Mouse (Mus musculus) embryonic facial prominence, embryonic 12.5 days (tissue): ENCODE data around the gene Sucla2. TPM values are rescaled to one million over a fixed set of nuclear protein-coding genes. Genes with fewer than 3 reads are reported as not detected.
"Not testable (repeated sequence)": the region's sequence is repeated elsewhere in the genome, so short reads cannot be mapped to it uniquely, and the experiment has no call there.

ENCODE experiments used
- ATAC-seq: fragments of 200-750 bp; cut with Nextera tagmentation; 2 replicates; pipeline ENCODE4 v1.8.0; 2017; ENCODE audit not compliant: insufficient number of reproducible peaks, insufficient read depth, low FRiP score, low TSS enrichment
- H3K27ac ChIP-seq: fragments of 300-500 bp; sonication (generic); 2 replicates; pipeline ENCODE4 v1.5.1; 2016; ENCODE audit warnings: mild to moderate bottlenecking
- H3K27me3 ChIP-seq: fragments of 300-500 bp; sonication (generic); 2 replicates; pipeline ENCODE4 v1.6.1; 2016; ENCODE audit warnings: mild to moderate bottlenecking, moderate library complexity
- H3K36me3 ChIP-seq: fragments of 300-500 bp; sonication (generic); 2 replicates; pipeline ENCODE4 v1.6.1; 2016; ENCODE audit warnings: mild to moderate bottlenecking
- H3K4me1 ChIP-seq: fragments of 300-500 bp; sonication (generic); 2 replicates; pipeline ENCODE4 v1.6.1; 2016
- H3K4me2 ChIP-seq: fragments of 300-500 bp; sonication (generic); replicated peaks from 2 replicates; pipeline ENCODE4 v1.6.1; 2016; ENCODE audit warnings: mild to moderate bottlenecking, moderate library complexity
- H3K4me3 ChIP-seq: fragments of 300-500 bp; sonication (generic); 2 replicates; pipeline ENCODE4 v1.5.1; 2016; ENCODE audit warnings: mild to moderate bottlenecking
- H3K9ac ChIP-seq: fragments of 300-500 bp; sonication (generic); 2 replicates; pipeline ENCODE4 v1.6.1; 2016; ENCODE audit warnings: mild to moderate bottlenecking, moderate library complexity
- H3K9me3 ChIP-seq: fragments of 300-500 bp; sonication (generic); 2 replicates; pipeline ENCODE4 v1.6.1; 2016; ENCODE audit warnings: mild to moderate bottlenecking, moderate library complexity
- WGBS: fragments of 180-500 bp; shearing (Covaris S2); methylation state at CpG from one replicate; pipeline ENCODE4 v1.1.7; 2016; 5-methylcytosine and 5-hydroxymethylcytosine counted together
- polyA plus RNA-seq: library from polyadenylated mRNA; unstranded; fragments of >200 nt; fragmentation: Nextera tagmentation; extraction: Ambion mirVana; gene quantifications from 2 replicates; pipeline ENCODE4 v1.2.1, GENCODE M21; 2016

Gene Sucla2
- polyA plus RNA-seq, 1 experiment from 2014 or later = 107 TPM

- not testable (repeated sequence) for H3K27ac ChIP-seq, H3K4me2 ChIP-seq, H3K4me1 ChIP-seq, H3K27me3 ChIP-seq, H3K4me3 ChIP-seq, H3K9me3 ChIP-seq, H3K36me3 ChIP-seq, ATAC-seq, H3K9ac ChIP-seq
- 90% methylated on average over 4 of the region's 4 CpGs for WGBS
Observed at GRCm38 (mm10) chr14:73569831-73570230, 44.7 kb downstream of the Sucla2 start.

GRCm38 (mm10) chr14:73571143-73571542 is 46.0 kb downstream of the Sucla2 start:
- no peaks in the 10 kb centered on the region for H3K27me3 ChIP-seq
- H3K4me3 ChIP-seq = no peak overlapping the region
- H3K4me1 ChIP-seq = no peaks in the 10 kb centered on the region
- WGBS = 85% methylated on average over 4 of the region's 4 CpGs
- no peak overlapping the region for H3K4me2 ChIP-seq
- H3K9me3 ChIP-seq = no peaks in the 10 kb centered on the region
- no peak overlapping the region for H3K9ac ChIP-seq
- H3K27ac ChIP-seq = no peak overlapping the region
- peaks cover 12% of the 10 kb centered on the region; the same call in 1 of the 2 replicates for H3K36me3 ChIP-seq
- no peak for ATAC-seq

DNA sequence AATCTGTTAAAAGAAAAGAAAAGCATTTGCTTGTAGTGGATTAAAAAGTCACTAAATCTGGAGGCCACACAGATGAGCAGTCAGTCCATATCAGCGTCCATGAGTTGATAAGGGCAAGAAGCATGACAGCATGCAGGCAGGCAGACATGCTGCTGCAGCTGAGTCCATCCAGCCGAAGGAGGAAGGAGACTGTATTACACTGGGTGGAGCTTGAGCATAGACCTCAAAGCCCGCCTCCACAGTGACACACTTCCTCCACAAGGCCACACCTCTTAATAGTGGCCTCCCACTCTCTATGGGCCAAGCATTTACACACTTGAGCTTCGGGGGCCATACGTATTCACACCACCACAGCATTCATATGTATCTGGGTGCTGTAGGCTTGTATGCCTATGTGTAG is 48.9 kb downstream of the Sucla2 start:
- WGBS = 91% methylated on average over 5 of the region's 5 CpGs
- no peak for ATAC-seq
- no peaks in the 10 kb centered on the region for H3K27me3 ChIP-seq
- no peak overlapping the region for H3K4me3 ChIP-seq
- no peak overlapping the region for H3K27ac ChIP-seq
- no peak overlapping the region for H3K9ac ChIP-seq
- H3K36me3 ChIP-seq = peaks cover 20% of the 10 kb centered on the region; the same call in 1 of the 2 replicates
- H3K9me3 ChIP-seq = no peaks in the 10 kb centered on the region
- H3K4me2 ChIP-seq = no peak overlapping the region
- H3K4me1 ChIP-seq = no peaks in the 10 kb centered on the region

DNA sequence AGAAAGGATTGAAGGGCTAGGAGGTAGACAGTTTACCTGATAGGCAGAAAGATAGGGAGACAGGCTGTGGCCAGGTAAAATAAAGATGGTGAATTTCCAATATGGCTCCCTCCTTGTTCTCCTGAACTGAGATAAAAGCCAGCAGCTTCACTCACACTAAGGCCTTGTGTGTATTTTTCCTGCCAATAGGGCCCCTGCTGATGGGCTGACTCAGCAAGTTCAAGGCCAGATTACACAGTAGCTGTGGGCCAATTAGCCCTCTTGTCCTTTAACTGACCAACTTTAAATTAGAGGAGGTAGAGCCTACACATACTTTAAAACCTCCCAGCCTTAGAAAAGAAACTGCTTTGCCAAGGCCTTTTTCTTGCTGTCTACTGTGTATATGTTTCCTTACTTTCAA is 51.2 kb downstream of the Sucla2 start:
- Histone ChIP-seq H3K9ac (no peak overlapping the region), H3K4me3 (no peak overlapping the region), H3K36me3 (peaks cover 15% of the 10 kb centered on the region; the same call in 1 of the 2 replicates), H3K27me3 (no peaks in the 10 kb centered on the region), H3K4me2 (no peak overlapping the region), H3K9me3 (no peaks in the 10 kb centered on the region), H3K27ac (no peak overlapping the region), H3K4me1 (no peaks in the 10 kb centered on the region)
- no peak for ATAC-seq

- Histone ChIP-seq H3K9me3 (no peaks in the 10 kb centered on the region; the same call in 1 of the 2 replicates), H3K4me2 (no peak overlapping the region), H3K27me3 (no peaks in the 10 kb centered on the region), H3K27ac (no peak overlapping the region), H3K9ac (no peak overlapping the region), H3K4me1 (no peaks in the 10 kb centered on the region), H3K36me3 (peaks cover 18% of the 10 kb centered on the region), H3K4me3 (no peak overlapping the region)
- WGBS = 88% methylated on average over 1 of the region's 1 CpGs
- ATAC-seq = no peak
Observed at GRCm38 (mm10) chr14:73588080-73588479, 63.0 kb downstream of the Sucla2 start.

- Histone ChIP-seq H3K9me3 (no peaks in the 10 kb centered on the region), H3K27me3 (no peaks in the 10 kb centered on the region), H3K27ac (no peak overlapping the region), H3K9ac (no peak overlapping the region), H3K4me3 (no peak overlapping the region), H3K4me2 (no peak overlapping the region), H3K4me1 (no peaks in the 10 kb centered on the region), H3K36me3 (peaks cover 31% of the 10 kb centered on the region)
- 85% methylated on average over 1 of the region's 1 CpGs for whole genome bisulfite sequencing
- no peak for ATAC-seq
Observed at GRCm38 (mm10) chr14:73592166-73592565, 67.0 kb downstream of the Sucla2 start.

DNA sequence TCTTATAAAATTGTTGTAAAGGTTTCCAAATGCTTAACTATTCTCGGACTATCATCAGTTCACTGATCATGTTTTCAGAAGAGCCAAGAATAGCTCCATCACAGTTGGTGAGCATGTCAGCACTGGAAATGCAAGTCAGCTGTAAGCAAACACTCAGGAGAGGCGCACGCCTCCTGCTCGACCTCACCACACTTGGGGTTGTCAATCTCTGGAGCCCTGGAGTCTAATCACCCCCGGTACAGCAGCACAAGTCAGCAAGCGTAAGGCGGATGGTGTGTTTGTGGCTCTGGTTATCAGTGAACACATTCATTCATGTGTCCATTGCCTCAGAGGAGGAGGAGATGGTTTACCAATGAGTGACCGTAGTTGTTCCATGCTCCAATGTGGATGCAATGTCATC is 74.6 kb downstream of the Sucla2 start:
- 81% methylated on average over 8 of the region's 8 CpGs for WGBS
- no peak for ATAC-seq
- Histone ChIP-seq H3K4me2 (no peak overlapping the region), H3K4me1 (no peaks in the 10 kb centered on the region), H3K4me3 (no peak overlapping the region), H3K27ac (no peak overlapping the region), H3K9me3 (peaks cover 3% of the 10 kb centered on the region; the same call in 1 of the 2 replicates), H3K27me3 (no peaks in the 10 kb centered on the region), H3K9ac (no peak overlapping the region), H3K36me3 (peaks cover 49% of the 10 kb centered on the region)

DNA sequence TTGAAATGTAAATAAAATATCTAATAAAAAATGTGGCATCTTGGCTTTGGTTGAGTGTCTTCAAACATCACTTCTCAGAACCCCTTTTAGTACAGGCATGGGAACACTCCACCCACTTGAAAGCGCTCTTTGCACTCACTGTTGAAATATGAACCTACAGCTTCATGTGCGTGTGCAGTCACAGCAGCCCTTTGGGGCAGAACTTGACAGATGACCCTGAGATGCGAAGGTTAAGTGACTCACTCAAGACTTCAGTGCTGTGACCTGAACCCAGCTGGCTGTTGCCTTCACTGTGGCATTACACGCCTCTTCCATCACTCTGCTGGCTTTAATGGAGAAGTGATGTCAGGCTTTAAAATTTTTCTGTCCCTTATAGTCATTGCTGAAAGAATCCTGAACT is 82.6 kb downstream of the Sucla2 start:
- 44% methylated on average over 4 of the region's 4 CpGs for WGBS
- no peak overlapping the region for H3K27ac ChIP-seq
- H3K9me3 ChIP-seq = no peaks in the 10 kb centered on the region; the same call in 1 of the 2 replicates
- no peak overlapping the region for H3K9ac ChIP-seq
- no peaks in the 10 kb centered on the region for H3K27me3 ChIP-seq
- no peak overlapping the region for H3K4me3 ChIP-seq
- ATAC-seq = 0 out of 2 replicates have a peak, but pooled peaks have one; percentile 6
- peaks cover 13% of the 10 kb centered on the region for H3K36me3 ChIP-seq
- H3K4me2 ChIP-seq = no peak overlapping the region
- H3K4me1 ChIP-seq = no peaks in the 10 kb centered on the region

DNA sequence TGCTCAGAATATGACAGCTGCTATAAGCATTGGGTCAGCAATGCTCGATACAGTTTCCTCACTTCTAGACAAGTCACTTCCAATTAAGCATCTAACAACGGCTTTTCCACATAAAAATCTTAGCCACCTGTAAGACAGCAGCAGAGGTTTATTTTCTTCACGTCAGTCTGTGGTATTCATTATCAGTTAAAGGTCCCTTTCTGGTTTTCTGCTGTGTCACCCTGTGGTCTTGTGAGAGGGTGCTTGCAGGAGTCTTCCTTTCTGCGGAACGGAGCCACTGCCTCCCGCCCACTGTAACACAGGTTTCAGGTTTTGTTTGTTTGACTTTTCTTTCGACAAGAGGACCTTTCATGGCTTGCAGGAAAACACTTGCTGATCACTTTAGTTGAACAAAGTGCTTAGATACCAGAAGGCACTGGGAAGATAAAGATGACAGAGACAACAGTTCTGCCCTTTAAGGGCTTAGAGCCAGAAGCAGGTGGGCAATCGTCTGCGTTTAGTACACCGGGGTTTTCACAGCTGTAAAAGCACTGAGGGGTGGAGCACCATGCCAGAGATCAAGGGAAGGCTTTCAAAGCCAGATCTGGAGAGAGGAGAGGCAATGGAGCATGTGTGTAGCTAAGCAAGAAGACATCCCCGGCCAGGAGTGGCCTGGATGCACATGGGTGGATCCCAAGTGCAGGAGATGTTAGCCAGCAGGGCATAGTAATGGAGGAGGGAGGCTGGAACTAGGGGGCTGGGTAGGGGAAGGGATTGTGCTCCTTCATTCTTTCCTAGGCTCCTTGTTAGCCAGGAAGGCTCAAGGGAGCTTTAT is 83.8 kb downstream of the Sucla2 start:
- Histone ChIP-seq H3K27ac (no peak overlapping the region), H3K4me2 (no peak overlapping the region), H3K4me1 (no peaks in the 10 kb centered on the region), H3K4me3 (no peak overlapping the region), H3K36me3 (peaks cover 5% of the 10 kb centered on the region), H3K27me3 (no peaks in the 10 kb centered on the region), H3K9me3 (no peaks in the 10 kb centered on the region), H3K9ac (no peak overlapping the region)
- ATAC-seq = no peak
- WGBS = 56% methylated on average over 11 of the region's 11 CpGs

DNA sequence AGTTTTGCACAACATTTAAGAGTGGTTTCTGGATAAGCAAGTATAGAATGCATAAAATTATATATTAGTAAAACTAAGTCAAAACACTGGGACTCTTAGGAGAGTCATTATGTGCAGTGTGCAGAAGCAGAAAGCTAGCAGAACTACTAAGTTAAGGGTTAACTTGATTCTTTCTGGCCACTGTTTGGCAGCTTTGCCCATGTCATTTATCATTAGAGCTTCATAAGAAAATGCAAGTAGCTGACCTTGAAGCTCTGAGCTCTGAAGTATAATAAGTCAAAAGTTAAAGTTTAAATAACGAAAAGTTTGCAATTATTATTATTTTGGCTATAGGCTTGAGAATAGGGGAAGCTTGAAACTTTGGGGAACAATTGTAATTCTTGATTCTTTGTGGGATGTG is 89.8 kb downstream of the Sucla2 start:
- ATAC-seq, H3K4me2 ChIP-seq, H3K36me3 ChIP-seq, H3K9me3 ChIP-seq, H3K27me3 ChIP-seq, H3K27ac ChIP-seq, H3K9ac ChIP-seq, H3K4me1 ChIP-seq, H3K4me3 ChIP-seq: not testable (repeated sequence)
- WGBS = 63% methylated on average over 1 of the region's 1 CpGs

DNA sequence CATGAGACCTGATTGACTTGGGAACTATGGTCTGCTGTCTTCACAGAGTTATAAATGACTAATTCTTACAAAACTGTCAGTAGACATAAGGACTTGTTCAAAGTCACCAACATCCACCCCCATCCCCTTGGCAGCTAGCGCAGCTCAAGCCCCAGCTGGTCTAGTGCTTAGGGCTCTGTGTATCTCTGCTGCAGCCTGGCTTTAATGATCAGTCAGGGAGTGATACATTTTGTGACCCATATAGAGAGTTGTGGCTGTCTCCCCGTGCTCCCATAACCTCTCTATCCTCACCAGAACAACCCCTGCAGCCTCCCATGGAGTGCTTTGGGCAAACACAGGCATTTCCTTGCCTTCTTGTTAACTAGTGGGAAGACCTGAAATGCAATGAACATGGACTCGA is 95.8 kb downstream of the Sucla2 start:
- no peak for ATAC-seq
- Histone ChIP-seq H3K9ac (no peak overlapping the region), H3K4me2 (no peak overlapping the region), H3K4me1 (no peaks in the 10 kb centered on the region), H3K27ac (no peak overlapping the region), H3K27me3 (no peaks in the 10 kb centered on the region), H3K4me3 (no peak overlapping the region), H3K9me3 (no peaks in the 10 kb centered on the region), H3K36me3 (no peaks in the 10 kb centered on the region)
- 80% methylated on average over 3 of the region's 3 CpGs for WGBS

- H3K4me2 ChIP-seq = no peak overlapping the region
- WGBS = 85% methylated on average over 1 of the region's 1 CpGs
- H3K27ac ChIP-seq = no peak overlapping the region
- H3K9ac ChIP-seq = no peak overlapping the region
- H3K4me1 ChIP-seq = no peaks in the 10 kb centered on the region
- H3K4me3 ChIP-seq = no peak overlapping the region
- H3K36me3 ChIP-seq = no peaks in the 10 kb centered on the region
- no peaks in the 10 kb centered on the region for H3K27me3 ChIP-seq
- ATAC-seq = no peak
- H3K9me3 ChIP-seq = no peaks in the 10 kb centered on the region
Observed at GRCm38 (mm10) chr14:73622988-73623387, 97.9 kb downstream of the Sucla2 start.
